Mouse (Mus musculus) inflammation-experienced regulatory T-cells, adult 6 months (primary cell): Measurements from ENCODE around the gene Siglec1. TPM values are rescaled to one million over a fixed set of nuclear protein-coding genes. Genes with fewer than 3 reads are reported as not detected.
"Not testable (repeated sequence)": the region's sequence is repeated elsewhere in the genome, so short reads cannot be mapped to it uniquely, and the experiment has no call there.

Experiments used
- ATAC-seq: one replicate; pipeline ENCODE4 v1.8.0; 2017
- polyA plus RNA-seq, 3 experiments: library from polyadenylated mRNA; unstranded; fragments of 100-300 nt; shearing (Covaris generic); gene quantifications; one replicate each; pipeline ENCODE4 v1.2.1; 2017

Siglec1 gene
- polyA plus RNA-seq, 3 experiments from 2014 or later, result not detected

GRCm38 (mm10) chr2:131046025-131046424 lies 40.5 kb downstream of the Siglec1 start:
- no peak for ATAC-seq

GRCm38 (mm10) chr2:131044989-131045720 lies 41.4 kb downstream of the Siglec1 start:
- ATAC-seq, result no peak

GRCm38 (mm10) chr2:131044354-131044852 lies 42.2 kb downstream of the Siglec1 start:
- ATAC-seq, result no peak

- no peak for ATAC-seq
These were observed 43.6 kb downstream of the Siglec1 start, which contains the start of gene Gfra4 for GRCm38 (mm10) chr2:131042988-131043387. Gene Gfra4 (minus strand): TSS chr2:131043088.

DNA sequence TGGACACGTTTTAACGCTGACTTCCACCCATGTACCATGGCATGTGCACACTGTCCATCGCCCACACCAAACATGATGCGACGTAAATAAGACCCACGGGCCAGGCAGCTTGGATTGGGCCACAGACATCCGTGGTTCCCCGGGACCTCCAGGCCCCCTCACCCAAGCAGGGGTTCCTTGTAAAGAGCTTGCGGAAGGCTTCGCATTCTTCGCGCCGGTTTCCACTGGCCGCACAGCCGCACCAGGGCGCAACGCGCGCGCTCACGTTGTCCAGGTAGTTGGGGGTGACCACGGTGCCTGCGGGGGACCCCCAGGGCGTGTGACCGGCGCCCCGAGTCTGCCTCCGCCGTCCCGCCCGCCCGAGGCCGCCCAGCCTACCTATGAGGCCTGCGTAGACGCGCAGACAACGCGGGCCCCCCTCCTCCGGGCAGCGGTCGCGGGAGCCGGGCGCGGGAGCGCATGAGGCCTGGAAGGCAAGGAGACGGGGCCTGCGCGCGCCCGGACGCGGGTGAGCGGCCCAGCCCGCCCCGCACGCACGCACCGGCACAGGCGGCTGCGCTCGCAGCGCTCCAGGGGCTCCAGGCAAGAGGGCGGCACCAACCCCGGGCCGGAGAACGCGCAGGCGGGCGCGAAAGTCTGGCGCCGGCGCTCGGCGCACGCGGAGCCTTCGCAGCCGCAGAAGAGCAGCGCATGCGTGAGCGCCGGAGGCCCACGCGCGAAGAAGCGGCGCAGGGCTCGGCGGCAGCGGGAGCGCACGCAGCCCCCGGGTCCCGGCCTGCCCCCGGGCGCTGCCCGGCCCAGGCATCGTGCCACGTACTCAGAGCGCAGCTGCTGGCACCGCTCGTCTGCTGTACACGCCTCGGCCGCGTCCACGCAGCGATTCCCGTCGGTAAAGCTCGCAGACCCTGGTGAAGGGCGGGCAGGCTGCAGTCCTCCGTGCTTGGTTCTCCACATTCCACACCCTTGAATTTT lies 45.4 kb downstream of the Siglec1 start:
- no peak for ATAC-seq

GRCm38 (mm10) chr2:131038675-131039074 lies 47.9 kb downstream of the Siglec1 start:
- no peak for ATAC-seq

- ATAC-seq, result no peak
These were observed 48.4 kb downstream of the Siglec1 start for GRCm38 (mm10) chr2:131038197-131038596.

GRCm38 (mm10) chr2:131037226-131037990 lies 49.2 kb downstream of the Siglec1 start:
- ATAC-seq, result no peak

DNA sequence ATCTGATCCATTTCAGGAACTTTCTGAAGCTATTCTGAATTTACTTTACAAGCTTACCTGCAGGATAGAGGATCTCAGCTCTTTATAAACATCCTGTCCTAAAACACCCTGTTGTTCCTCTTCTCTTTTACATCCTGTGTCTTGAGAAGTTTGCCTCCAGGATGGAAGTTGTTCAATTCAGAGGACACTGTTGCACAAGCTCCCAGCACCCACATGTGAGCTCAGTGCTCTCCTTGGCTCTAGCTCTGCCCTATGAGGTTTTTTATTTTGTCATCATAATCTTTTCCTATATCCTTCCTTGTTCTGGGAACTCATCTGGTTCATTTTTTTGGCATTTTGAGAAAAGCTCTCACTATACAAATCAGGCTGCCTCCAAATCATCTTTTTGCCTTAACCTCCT lies 49.8 kb downstream of the Siglec1 start:
- no peak for ATAC-seq

DNA sequence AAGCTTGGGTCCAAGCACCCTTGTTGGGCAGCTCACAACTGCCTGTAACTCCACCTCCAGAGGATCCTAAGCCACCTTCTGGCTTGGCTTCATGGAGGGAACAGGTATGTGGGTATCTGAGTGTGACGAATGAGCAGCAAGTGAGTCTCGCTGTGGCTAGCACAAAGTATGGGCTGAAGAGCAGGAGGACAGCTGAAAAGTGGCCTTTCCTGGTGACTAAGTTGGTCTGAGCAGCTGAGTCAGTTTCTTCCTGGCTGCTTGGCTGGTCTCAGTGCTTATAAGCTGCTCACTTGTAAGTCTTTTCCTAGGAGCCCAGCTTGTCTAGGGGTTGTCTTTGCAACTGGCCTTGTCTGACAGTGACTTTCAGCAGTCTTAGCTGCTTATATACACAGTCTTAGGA lies 50.2 kb downstream of the Siglec1 start:
- no peak for ATAC-seq

DNA sequence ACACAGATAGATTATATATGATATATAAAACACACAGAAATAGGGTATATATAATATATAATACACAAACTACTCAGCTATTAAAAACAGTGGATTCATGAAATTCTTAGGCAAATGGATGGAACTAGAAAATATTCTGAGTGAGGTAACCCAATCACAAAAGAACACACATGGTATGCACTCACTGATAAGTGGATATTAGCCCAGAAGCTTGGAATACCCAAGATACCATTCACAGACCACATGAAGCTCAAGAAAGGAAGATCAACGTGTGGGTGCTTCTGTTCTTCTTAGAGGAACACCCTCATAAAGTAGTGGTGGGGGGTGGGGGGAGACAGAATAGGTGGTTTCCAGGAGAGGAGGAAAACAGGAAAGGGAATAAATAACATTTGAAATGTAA lies 55.2 kb downstream of the Siglec1 start:
- not testable (repeated sequence) for ATAC-seq

DNA sequence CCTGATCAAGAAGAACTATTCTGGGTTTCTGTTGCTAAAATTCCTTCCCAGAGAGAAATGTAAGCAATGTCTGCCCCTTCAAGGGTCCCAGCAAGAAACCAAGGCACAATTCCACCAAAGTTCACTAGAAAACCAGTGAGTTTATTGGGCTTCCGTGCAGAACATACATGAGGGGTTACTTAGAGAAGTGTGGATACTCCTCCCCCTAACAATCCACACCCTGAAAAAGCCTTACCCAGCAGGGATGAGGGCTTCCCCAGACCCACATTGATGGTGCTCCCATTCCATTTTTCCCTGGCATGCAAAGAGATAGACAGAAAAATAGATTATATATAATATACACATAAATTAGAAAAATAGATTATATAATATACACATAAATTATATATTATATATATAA lies 55.6 kb downstream of the Siglec1 start:
- ATAC-seq, result no peak

DNA sequence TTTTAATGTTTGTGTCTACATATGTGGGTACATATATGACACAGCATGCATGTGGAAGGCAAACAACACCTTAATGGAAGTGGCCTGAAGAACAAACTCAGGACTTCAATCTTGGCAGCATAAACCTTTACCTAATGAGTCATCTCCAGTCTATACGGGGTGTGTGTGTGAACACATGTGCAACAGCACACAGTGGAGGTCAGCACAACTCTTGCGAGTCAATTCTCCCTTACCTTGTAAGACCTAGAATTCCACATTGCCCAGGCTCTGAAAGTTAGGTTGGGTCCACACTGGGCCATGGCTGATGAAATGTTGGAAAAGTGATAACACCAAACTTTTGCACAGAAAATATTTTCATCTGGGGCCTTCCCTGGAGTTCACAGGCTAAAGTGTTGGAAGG lies 56.0 kb downstream of the Siglec1 start:
- no peak for ATAC-seq

GRCm38 (mm10) chr2:131029065-131029935 lies 57.3 kb downstream of the Siglec1 start:
- no peak for ATAC-seq

GRCm38 (mm10) chr2:131026941-131027340 lies 59.6 kb downstream of the Siglec1 start:
- no peak for ATAC-seq

DNA sequence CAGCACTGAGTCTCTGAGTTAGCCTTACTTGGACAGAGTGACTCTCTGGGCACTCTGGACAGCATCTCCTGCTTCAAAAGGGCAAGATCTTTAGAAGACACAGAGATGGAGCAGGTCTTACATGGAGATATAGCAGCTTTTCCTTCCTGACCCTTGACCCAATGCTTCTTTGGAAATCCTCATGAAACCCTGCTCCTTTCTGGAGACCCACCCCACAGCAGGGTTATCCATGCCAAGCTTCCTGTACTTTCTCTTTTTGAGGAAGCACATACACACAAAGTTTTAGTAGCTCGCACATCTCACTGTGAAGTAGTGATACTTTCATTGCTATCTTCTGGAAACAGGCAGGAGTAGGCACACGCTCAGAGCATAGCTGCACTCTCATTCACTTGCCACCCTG lies 61.3 kb downstream of the Siglec1 start:
- ATAC-seq, result no peak

Other genes starting within 250 kb of the Siglec1 start
- gene 4930402H24Rik, start 180.4 kb downstream of the Siglec1 start, polyA plus RNA-seq, result 10 to 100 TPM; 10.6 to 21.0 (median 15.2) TPM
- gene Atrn, start 180.3 kb downstream of the Siglec1 start, polyA plus RNA-seq, result 1 to 10 TPM; 5.1 to 7.9 (median 7.2) TPM
- gene Gfra4, start 43.7 kb downstream of the Siglec1 start, polyA plus RNA-seq, result under 1 TPM in 1 of 3 experiments, not detected in 2; 0.38 TPM
- gene Adam33, start 23.0 kb downstream of the Siglec1 start, polyA plus RNA-seq, result under 1 TPM in 2 of 3 experiments, not detected in 1; 0.15 to 0.42 TPM
- under 1 TPM in 2 of 3 experiments, not detected in 1; 0.10 to 0.40 TPM for gene Hspa12b, start 40.5 kb upstream of the Siglec1 start, polyA plus RNA-seq
- gene Gm11037, start 46.7 kb upstream of the Siglec1 start, polyA plus RNA-seq, result not detected
- 10 to 100 TPM; 36.5 to 54.8 (median 46.3) TPM for gene 1700037H04Rik, start 73.3 kb upstream of the Siglec1 start, polyA plus RNA-seq
- 1 to 10 TPM; 2.4 to 3.1 (median 2.7) TPM for gene Cenpb, start 93.3 kb upstream of the Siglec1 start, polyA plus RNA-seq
- 100 to 1,000 TPM in 1 of 3 experiments, 10 to 100 TPM in 2; 55.5 to 163 (median 71.5) TPM for gene Cdc25b, start 100.2 kb upstream of the Siglec1 start, polyA plus RNA-seq
- gene Spef1, start 100.5 kb upstream of the Siglec1 start, polyA plus RNA-seq, result under 1 TPM in 2 of 3 experiments, not detected in 1; 0.47 to 0.54 TPM
- 10 to 100 TPM; 13.4 to 25.1 (median 20.9) TPM for gene Ap5s1, start 120.3 kb upstream of the Siglec1 start, polyA plus RNA-seq
- gene Mavs, start 147.3 kb upstream of the Siglec1 start, polyA plus RNA-seq, result 10 to 100 TPM; 18.2 to 20.5 (median 18.8) TPM
- 10 to 100 TPM in 2 of 3 experiments, 1 to 10 TPM in 1; 9.9 to 12.1 (median 11.9) TPM for gene Pank2, start 175.7 kb upstream of the Siglec1 start, polyA plus RNA-seq